Mouse (Mus musculus) thymus, adult 2 months (tissue): ENCODE data around the gene Cacna1h. TPM values are rescaled to one million over a fixed set of nuclear protein-coding genes. Genes with fewer than 3 reads are reported as not detected.

ENCODE experiments used
- DNase-seq: peaks from one replicate; pipeline ENCODE4 v3.0.0; 2021
- H3K27ac ChIP-seq: fragments of 200-500 bp; 2 replicates; pipeline ENCODE4 v1.5.1; 2012; ENCODE audit warnings: low read length, control low read depth; ENCODE audit not compliant: control insufficient read depth, insufficient read depth
- H3K27me3 ChIP-seq: fragments of 200-500 bp; 2 replicates; pipeline ENCODE4 v1.6.1; 2012; ENCODE audit warnings: mild to moderate bottlenecking, low read length, moderate library complexity, mixed read lengths; ENCODE audit not compliant: control insufficient read depth, insufficient read depth
- H3K36me3 ChIP-seq: fragments of 200-500 bp; 2 replicates; pipeline ENCODE4 v1.6.1; 2012; ENCODE audit warnings: mild to moderate bottlenecking, low read length, moderate library complexity; ENCODE audit not compliant: control insufficient read depth, insufficient read depth
- H3K4me1 ChIP-seq: fragments of 200-500 bp; replicated peaks from 2 replicates; pipeline ENCODE4 v1.6.1; 2012; ENCODE audit warnings: low read length; ENCODE audit not compliant: control insufficient read depth, insufficient read depth
- H3K4me3 ChIP-seq: fragments of 200-500 bp; 2 replicates; pipeline ENCODE4 v1.5.1; 2012; ENCODE audit warnings: mild to moderate bottlenecking, low read length, control low read depth, moderate library complexity; ENCODE audit not compliant: control insufficient read depth, insufficient read depth
- CTCF ChIP-seq: fragments of 200-500 bp; IDR thresholded peaks from 2 replicates; pipeline ENCODE4 v1.5.1; 2012; ENCODE audit warnings: mild to moderate bottlenecking, control low read depth, low read length, moderate library complexity, borderline replicate concordance; ENCODE audit not compliant: control insufficient read depth, poor library complexity, insufficient read depth; ENCODE audit errors: extremely low read depth
- POLR2A ChIP-seq: fragments of 200-500 bp; IDR thresholded peaks from 2 replicates; pipeline ENCODE4 v1.6.1; 2012; ENCODE audit warnings: mild to moderate bottlenecking, low read length, control low read depth, moderate library complexity; ENCODE audit not compliant: control insufficient read depth, poor library complexity, insufficient read depth; ENCODE audit errors: extremely low read depth
- WGBS: fragments of 180-500 bp; shearing (Covaris S2); methylation state at CpG from one replicate; pipeline ENCODE4 v1.1.7; 2018; 5-methylcytosine and 5-hydroxymethylcytosine counted together
- polyA plus RNA-seq: library from polyadenylated mRNA; depleted of rRNA; stranded (reverse); fragments of >200 nt; gene quantifications from 2 replicates; pipeline ENCODE4 v1.2.3, GENCODE M21; 2012

The Cacna1h gene
- polyA plus RNA-seq, 1 experiment = 4.3 TPM

- Histone ChIP-seq H3K36me3 (no peaks in the 10 kb centered on the region), H3K4me3 (peak overlapping the region; percentile 17), H3K27me3 (no peaks in the 10 kb centered on the region; the same call in 1 of the 2 replicates), H3K4me1 (peaks cover 8% of the 10 kb centered on the region), H3K27ac (no peak overlapping the region)
- DNase-seq = peak; percentile 53
- 3% methylated on average over 38 of the region's 38 CpGs for WGBS
- TF ChIP-seq CTCF (peak; percentile 33; the same call in 1 of the 2 replicates), POLR2A (no peak)
Observed at GRCm38 (mm10) chr17:25474330-25475077, 40.9 kb upstream of the Cacna1h start.

GRCm38 (mm10) chr17:25472044-25472443 is 38.5 kb upstream of the Cacna1h start:
- 61% methylated on average over 14 of the region's 14 CpGs for WGBS
- Histone ChIP-seq H3K4me3 (no peak overlapping the region), H3K27me3 (no peaks in the 10 kb centered on the region; the same call in 1 of the 2 replicates), H3K27ac (no peak overlapping the region), H3K36me3 (no peaks in the 10 kb centered on the region), H3K4me1 (peaks cover 8% of the 10 kb centered on the region)
- TF ChIP-seq CTCF (no peak), POLR2A (no peak)
- DNase-seq = no peak

GRCm38 (mm10) chr17:25471418-25471817 is 37.8 kb upstream of the Cacna1h start:
- TF ChIP-seq POLR2A = no peak
- TF ChIP-seq CTCF = no peak
- WGBS = 57% methylated on average over 8 of the region's 8 CpGs
- H3K36me3 ChIP-seq = no peaks in the 10 kb centered on the region
- peaks cover 8% of the 10 kb centered on the region for H3K4me1 ChIP-seq
- H3K4me3 ChIP-seq = no peak overlapping the region
- H3K27ac ChIP-seq = no peak overlapping the region
- H3K27me3 ChIP-seq = no peaks in the 10 kb centered on the region; the same call in 1 of the 2 replicates
- no peak for DNase-seq

- H3K36me3 ChIP-seq = no peaks in the 10 kb centered on the region
- 34% methylated on average over 8 of the region's 8 CpGs for WGBS
- H3K27ac ChIP-seq = no peak overlapping the region
- H3K4me3 ChIP-seq = no peak overlapping the region
- no peaks in the 10 kb centered on the region; the same call in 1 of the 2 replicates for H3K27me3 ChIP-seq
- DNase-seq = peak; percentile 7
- TF ChIP-seq CTCF (no peak), POLR2A (no peak)
- H3K4me1 ChIP-seq = peaks cover 7% of the 10 kb centered on the region
Observed at GRCm38 (mm10) chr17:25469798-25470197, 36.2 kb upstream of the Cacna1h start.

GRCm38 (mm10) chr17:25468301-25468700 is 34.7 kb upstream of the Cacna1h start:
- Histone ChIP-seq H3K27ac (no peak overlapping the region), H3K4me1 (no peaks in the 10 kb centered on the region), H3K36me3 (no peaks in the 10 kb centered on the region), H3K27me3 (no peaks in the 10 kb centered on the region; the same call in 1 of the 2 replicates), H3K4me3 (no peak overlapping the region)
- TF ChIP-seq CTCF = no peak
- no peak for TF ChIP-seq POLR2A
- no peak for DNase-seq
- WGBS = 76% methylated on average over 6 of the region's 6 CpGs

- Histone ChIP-seq H3K4me1 (no peaks in the 10 kb centered on the region), H3K36me3 (no peaks in the 10 kb centered on the region), H3K27ac (no peak overlapping the region), H3K27me3 (no peaks in the 10 kb centered on the region; the same call in 1 of the 2 replicates), H3K4me3 (no peak overlapping the region)
- TF ChIP-seq POLR2A (no peak), CTCF (no peak)
- 64% methylated on average over 6 of the region's 6 CpGs for WGBS
- no peak for DNase-seq
Observed at GRCm38 (mm10) chr17:25467781-25468180, 34.2 kb upstream of the Cacna1h start.

- TF ChIP-seq CTCF = no peak
- no peak for TF ChIP-seq POLR2A
- Histone ChIP-seq H3K4me1 (no peaks in the 10 kb centered on the region), H3K36me3 (no peaks in the 10 kb centered on the region), H3K4me3 (no peak overlapping the region), H3K27me3 (no peaks in the 10 kb centered on the region; the same call in 1 of the 2 replicates), H3K27ac (no peak overlapping the region)
- 75% methylated on average over 2 of the region's 2 CpGs for WGBS
- DNase-seq = no peak
Observed at GRCm38 (mm10) chr17:25466257-25466656, 32.7 kb upstream of the Cacna1h start.
